Mouse (Mus musculus): ENCODE data around the gene Uck2. TPM values are rescaled to one million over a fixed set of nuclear protein-coding genes. Genes with fewer than 3 reads are reported as not detected.

Gene Uck2
- polyA plus RNA-seq, 1 experiment from 2014 or later: 54.8 TPM

DNA sequence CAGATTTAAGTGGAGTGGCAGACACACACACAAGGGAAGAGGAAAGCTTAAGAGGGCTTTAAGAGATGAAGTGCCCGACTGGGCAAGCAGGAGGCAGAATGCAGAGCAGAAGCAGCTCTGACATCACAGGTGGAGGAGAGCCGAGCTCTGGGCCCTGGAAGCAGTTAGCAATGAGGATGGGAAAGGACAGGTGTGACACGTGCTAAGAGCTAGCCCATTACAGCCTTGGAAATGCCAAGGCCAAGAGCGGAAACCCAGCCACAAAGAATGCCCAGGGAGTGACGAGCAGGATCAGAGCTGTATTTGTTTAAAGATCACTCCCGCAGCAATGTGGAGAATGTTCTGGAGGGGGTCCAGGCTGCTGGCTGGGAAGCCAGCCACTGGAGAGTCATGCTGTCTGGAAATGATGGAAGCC is 15.3 kb downstream of the Uck2 start:
- Histone ChIP-seq H3K4me2 (ENCODE audit: low read depth, low read length) (peak overlapping the region; percentile 54), H3K36me3 (ENCODE audit: control insufficient read depth, insufficient read depth, low read length) (no peaks in the 10 kb centered on the region), H3K27me3 (replicated peaks; ENCODE audit: control insufficient read depth, insufficient read depth, low read length) (no peaks in the 10 kb centered on the region), H3K9ac (ENCODE audit: low read depth, low read length) (peak overlapping the region; percentile 2; the same call in 1 of the 2 replicates), H3K9me3 (ENCODE audit: control insufficient read depth, low read length) (no peaks in the 10 kb centered on the region), H3K4me3 (ENCODE audit: low read depth, low read length) (peak overlapping the region; percentile 16; the same call in 1 of the 2 replicates), H3K27ac (replicated peaks; ENCODE audit: low read depth, low read length) (peak overlapping the region; percentile 75), H3K4me1 (ENCODE audit: control insufficient read depth, insufficient read depth, low read length) (peaks cover 39% of the 10 kb centered on the region)
- 5% methylated on average over 6 of the region's 6 CpGs for WGBS
- DNase-seq (ENCODE audit: low spot score) (peak; percentile 94), ATAC-seq (ENCODE audit: low read depth) (peak; percentile 76)

DNA sequence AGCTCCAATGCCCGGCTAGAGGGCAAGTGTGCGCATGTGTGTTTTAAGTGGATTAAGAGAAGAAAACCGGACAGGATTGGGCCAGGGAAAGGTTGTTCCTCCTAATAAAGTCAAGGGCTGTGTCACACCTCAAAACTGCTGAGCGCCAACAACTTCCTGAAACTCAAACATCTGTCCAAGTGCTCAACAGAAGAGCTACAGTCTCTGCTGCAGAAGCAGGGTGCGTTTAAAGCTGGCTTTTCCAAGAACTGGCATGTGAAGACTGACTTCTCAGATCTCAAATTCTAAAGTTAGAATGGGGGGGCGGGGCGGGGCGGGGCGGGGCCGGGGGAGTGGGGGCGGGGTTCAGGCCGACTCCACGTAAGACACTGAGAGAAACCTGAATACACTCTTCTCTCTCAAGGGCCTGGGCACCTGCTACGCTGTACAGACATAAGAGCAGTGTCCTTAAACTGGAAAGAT is 15.7 kb downstream of the Uck2 start:
- 23% methylated on average over 12 of the region's 14 CpGs for WGBS
- no peaks in the 10 kb centered on the region for H3K27me3 ChIP-seq (replicated peaks; ENCODE audit: control insufficient read depth, insufficient read depth, low read length)
- DNase-seq (ENCODE audit: low spot score): peak; percentile 69
- H3K4me2 ChIP-seq (ENCODE audit: low read depth, low read length): peak overlapping the region; percentile 54
- peak overlapping the region; percentile 75 for H3K27ac ChIP-seq (replicated peaks; ENCODE audit: low read depth, low read length)
- H3K9ac ChIP-seq (ENCODE audit: low read depth, low read length): peak overlapping the region; percentile 2; the same call in 1 of the 2 replicates
- H3K4me1 ChIP-seq (ENCODE audit: control insufficient read depth, insufficient read depth, low read length): peaks cover 39% of the 10 kb centered on the region
- H3K9me3 ChIP-seq (ENCODE audit: control insufficient read depth, low read length): no peaks in the 10 kb centered on the region
- no peak overlapping the region for H3K4me3 ChIP-seq (ENCODE audit: low read depth, low read length)
- peak; percentile 30 for ATAC-seq (ENCODE audit: low read depth)
- no peaks in the 10 kb centered on the region for H3K36me3 ChIP-seq (ENCODE audit: control insufficient read depth, insufficient read depth, low read length)

DNA sequence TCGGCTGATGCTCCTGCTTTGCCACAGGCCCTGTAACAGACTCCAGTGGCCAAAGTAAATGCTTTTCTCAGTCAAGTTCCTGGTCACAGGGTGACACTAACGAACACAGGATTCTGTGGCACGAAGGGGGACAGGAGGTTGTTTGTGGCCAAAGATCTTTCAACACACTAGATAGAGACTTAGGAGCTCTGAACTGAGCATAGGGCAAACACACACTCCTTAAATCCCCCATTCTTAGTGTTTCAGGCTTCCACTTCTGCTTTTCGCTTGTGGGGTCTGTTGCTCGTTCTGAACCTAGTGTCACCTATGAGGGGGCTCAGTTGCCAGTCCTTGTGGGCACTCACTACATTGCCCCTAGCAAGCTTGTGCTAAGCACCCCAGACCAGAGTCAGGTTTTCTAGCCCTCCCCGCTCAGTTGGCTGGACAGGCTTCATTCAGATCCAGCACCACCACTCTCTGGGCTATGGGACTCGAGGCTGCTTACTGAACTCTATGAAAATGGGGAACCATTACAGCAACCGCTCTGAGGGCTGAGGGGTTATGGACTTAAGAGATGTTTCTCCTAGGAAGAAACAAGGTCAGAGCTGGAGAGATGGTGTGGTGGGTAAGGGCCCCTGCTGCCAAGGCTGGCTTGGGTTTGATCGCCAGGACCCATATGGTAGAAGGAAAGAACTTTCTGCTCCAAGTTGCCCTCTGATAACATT is 16.6 kb downstream of the Uck2 start:
- Histone ChIP-seq H3K4me1 (ENCODE audit: control insufficient read depth, insufficient read depth, low read length) (peaks cover 36% of the 10 kb centered on the region), H3K4me2 (ENCODE audit: low read depth, low read length) (peak overlapping the region; percentile 54; the same call in 1 of the 2 replicates), H3K9me3 (ENCODE audit: control insufficient read depth, low read length) (no peaks in the 10 kb centered on the region), H3K36me3 (ENCODE audit: control insufficient read depth, insufficient read depth, low read length) (no peaks in the 10 kb centered on the region), H3K27ac (replicated peaks; ENCODE audit: low read depth, low read length) (peak overlapping the region; percentile 75; the same call in 1 of the 2 replicates), H3K9ac (ENCODE audit: low read depth, low read length) (peak overlapping the region; percentile 9; the same call in 1 of the 2 replicates), H3K27me3 (replicated peaks; ENCODE audit: control insufficient read depth, insufficient read depth, low read length) (no peaks in the 10 kb centered on the region), H3K4me3 (ENCODE audit: low read depth, low read length) (no peak overlapping the region)
- ATAC-seq (ENCODE audit: low read depth) (no peak), DNase-seq (ENCODE audit: low spot score) (no peak)
- 86% methylated on average over 9 of the region's 9 CpGs for WGBS

DNA sequence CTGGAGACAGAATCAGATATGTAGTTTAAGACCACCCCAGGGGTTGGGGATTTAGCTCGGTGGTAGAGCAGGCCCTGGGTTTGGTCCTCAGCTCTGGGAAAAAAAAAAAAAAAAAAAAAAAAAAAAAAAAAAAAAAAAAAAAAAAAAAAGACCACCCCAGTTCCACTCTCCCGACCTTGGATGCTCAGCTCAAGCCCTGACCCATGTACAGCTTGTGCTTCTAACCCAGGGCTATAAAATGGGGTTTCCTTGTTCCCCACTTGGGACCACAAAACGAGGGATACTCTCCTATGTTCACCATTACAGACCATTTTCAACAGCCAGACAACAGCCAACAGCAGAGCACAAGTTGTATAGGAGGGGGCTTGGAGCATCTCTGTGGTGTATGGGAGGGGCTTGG is 18.4 kb downstream of the Uck2 start:
- 75% methylated on average over 3 of the region's 3 CpGs for WGBS
- no peak overlapping the region for H3K9ac ChIP-seq (ENCODE audit: low read depth, low read length)

DNA sequence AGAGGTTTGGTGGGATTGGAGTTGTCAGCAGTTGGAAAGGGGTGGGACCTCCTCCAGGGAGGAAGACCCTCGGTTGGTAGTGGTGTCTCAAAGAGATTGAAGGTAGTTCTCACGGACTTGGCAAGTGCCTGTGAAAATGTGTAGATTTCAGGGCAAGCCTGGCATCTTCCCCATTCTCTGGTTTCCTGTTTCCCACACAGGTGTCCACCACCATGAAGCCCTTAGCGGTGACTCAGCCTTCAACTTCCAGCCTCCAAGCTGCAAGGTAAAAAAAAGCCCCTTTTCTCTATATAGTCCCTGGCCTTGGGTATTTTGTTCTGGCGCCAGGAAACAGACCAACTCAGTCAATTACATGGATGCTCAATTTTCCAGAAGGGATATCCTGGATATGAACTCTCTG is 19.8 kb downstream of the Uck2 start:
- Histone ChIP-seq H3K27me3 (replicated peaks; ENCODE audit: control insufficient read depth, insufficient read depth, low read length) (no peaks in the 10 kb centered on the region), H3K9me3 (ENCODE audit: control insufficient read depth, low read length) (no peaks in the 10 kb centered on the region), H3K4me3 (ENCODE audit: low read depth, low read length) (no peak overlapping the region), H3K27ac (replicated peaks; ENCODE audit: low read depth, low read length) (no peak overlapping the region), H3K4me2 (ENCODE audit: low read depth, low read length) (no peak overlapping the region), H3K36me3 (ENCODE audit: control insufficient read depth, insufficient read depth, low read length) (no peaks in the 10 kb centered on the region), H3K4me1 (ENCODE audit: control insufficient read depth, insufficient read depth, low read length) (peaks cover 25% of the 10 kb centered on the region), H3K9ac (ENCODE audit: low read depth, low read length) (no peak overlapping the region)
- 79% methylated on average over 4 of the region's 4 CpGs for WGBS
- ATAC-seq (ENCODE audit: low read depth) (no peak), DNase-seq (ENCODE audit: low spot score) (no peak)

More for the DNA sequence above, 18.4 kb downstream of the Uck2 start:
- H3K4me1 ChIP-seq (ENCODE audit: control insufficient read depth, insufficient read depth, low read length): peaks cover 39% of the 10 kb centered on the region
- no peaks in the 10 kb centered on the region for H3K36me3 ChIP-seq (ENCODE audit: control insufficient read depth, insufficient read depth, low read length)
- no peaks in the 10 kb centered on the region for H3K9me3 ChIP-seq (ENCODE audit: control insufficient read depth, low read length)
- no peak overlapping the region for H3K27ac ChIP-seq (replicated peaks; ENCODE audit: low read depth, low read length)
- no peak for ATAC-seq (ENCODE audit: low read depth)
- DNase-seq (ENCODE audit: low spot score): no peak
- no peak overlapping the region for H3K4me2 ChIP-seq (ENCODE audit: low read depth, low read length)
- H3K27me3 ChIP-seq (replicated peaks; ENCODE audit: control insufficient read depth, insufficient read depth, low read length): no peaks in the 10 kb centered on the region
- no peak overlapping the region for H3K4me3 ChIP-seq (ENCODE audit: low read depth, low read length)

DNA sequence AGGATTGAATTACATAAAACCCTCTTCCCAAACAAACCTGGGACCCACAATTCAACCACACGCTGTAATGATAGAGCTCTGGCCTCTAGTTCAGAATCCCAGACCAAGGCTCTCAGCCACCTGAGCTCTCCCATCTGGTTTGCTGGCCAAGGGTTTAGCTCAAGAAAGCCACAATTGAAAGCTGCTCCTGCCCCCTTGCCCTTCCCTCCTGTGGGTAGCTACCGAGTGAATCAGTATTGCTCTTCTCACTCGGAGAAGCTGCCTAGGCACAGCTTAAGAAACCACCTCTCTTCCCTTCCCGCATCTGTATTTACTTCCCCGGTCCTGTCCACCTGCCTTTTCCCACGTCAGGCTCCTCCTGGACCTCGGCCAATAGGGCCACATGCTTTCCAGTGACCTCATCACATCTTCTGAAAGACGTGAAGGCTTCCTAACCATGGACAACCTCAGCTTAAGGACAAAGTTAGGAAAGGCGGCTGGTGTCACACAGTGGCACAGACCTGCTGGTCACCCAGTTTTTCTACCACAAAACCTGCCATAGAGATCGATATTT is 22.6 kb downstream of the Uck2 start:
- peaks cover 8% of the 10 kb centered on the region for H3K4me1 ChIP-seq (ENCODE audit: control insufficient read depth, insufficient read depth, low read length)
- H3K4me2 ChIP-seq (ENCODE audit: low read depth, low read length): no peak overlapping the region
- H3K27ac ChIP-seq (replicated peaks; ENCODE audit: low read depth, low read length): no peak overlapping the region; the same call in 1 of the 2 replicates
- no peak overlapping the region for H3K9ac ChIP-seq (ENCODE audit: low read depth, low read length)
- WGBS: 57% methylated on average over 10 of the region's 10 CpGs
- DNase-seq (ENCODE audit: low spot score) (no peak), ATAC-seq (ENCODE audit: low read depth) (no peak)
- no peak overlapping the region for H3K4me3 ChIP-seq (ENCODE audit: low read depth, low read length)
- no peaks in the 10 kb centered on the region for H3K27me3 ChIP-seq (replicated peaks; ENCODE audit: control insufficient read depth, insufficient read depth, low read length)
- no peaks in the 10 kb centered on the region for H3K36me3 ChIP-seq (ENCODE audit: control insufficient read depth, insufficient read depth, low read length)
- no peaks in the 10 kb centered on the region for H3K9me3 ChIP-seq (ENCODE audit: control insufficient read depth, low read length)

DNA sequence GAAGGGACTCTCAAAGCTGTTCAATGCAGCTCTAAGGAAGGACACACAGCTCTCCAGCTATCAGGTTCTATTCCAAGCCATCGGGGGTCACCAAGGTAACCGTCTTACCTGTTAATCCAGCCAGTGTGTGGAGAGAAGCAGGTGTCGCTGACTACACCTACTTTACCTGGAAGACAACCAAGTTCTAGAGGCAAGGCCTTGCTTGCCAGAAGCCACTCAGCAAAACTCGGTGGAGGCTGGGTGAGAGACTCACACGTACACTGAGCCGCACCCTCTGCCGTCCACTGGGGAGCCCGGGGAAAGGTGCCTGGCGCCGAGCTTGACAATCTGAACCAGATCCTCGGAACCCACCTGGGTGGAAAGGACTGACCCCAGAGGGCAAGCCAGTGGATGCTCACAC is 23.4 kb downstream of the Uck2 start:
- no peak overlapping the region for H3K4me3 ChIP-seq (ENCODE audit: low read depth, low read length)
- WGBS: 81% methylated on average over 11 of the region's 11 CpGs
- H3K36me3 ChIP-seq (ENCODE audit: control insufficient read depth, insufficient read depth, low read length): no peaks in the 10 kb centered on the region
- no peak overlapping the region for H3K4me2 ChIP-seq (ENCODE audit: low read depth, low read length)
- peaks cover 8% of the 10 kb centered on the region for H3K4me1 ChIP-seq (ENCODE audit: control insufficient read depth, insufficient read depth, low read length)
- no peaks in the 10 kb centered on the region for H3K27me3 ChIP-seq (replicated peaks; ENCODE audit: control insufficient read depth, insufficient read depth, low read length)
- H3K9me3 ChIP-seq (ENCODE audit: control insufficient read depth, low read length): no peaks in the 10 kb centered on the region
- DNase-seq (ENCODE audit: low spot score) (peak; percentile 67), ATAC-seq (ENCODE audit: low read depth) (peak; percentile 28; the same call in 1 of the 2 replicates)
- no peak overlapping the region; the same call in 1 of the 2 replicates for H3K27ac ChIP-seq (replicated peaks; ENCODE audit: low read depth, low read length)
- H3K9ac ChIP-seq (ENCODE audit: low read depth, low read length): no peak overlapping the region

DNA sequence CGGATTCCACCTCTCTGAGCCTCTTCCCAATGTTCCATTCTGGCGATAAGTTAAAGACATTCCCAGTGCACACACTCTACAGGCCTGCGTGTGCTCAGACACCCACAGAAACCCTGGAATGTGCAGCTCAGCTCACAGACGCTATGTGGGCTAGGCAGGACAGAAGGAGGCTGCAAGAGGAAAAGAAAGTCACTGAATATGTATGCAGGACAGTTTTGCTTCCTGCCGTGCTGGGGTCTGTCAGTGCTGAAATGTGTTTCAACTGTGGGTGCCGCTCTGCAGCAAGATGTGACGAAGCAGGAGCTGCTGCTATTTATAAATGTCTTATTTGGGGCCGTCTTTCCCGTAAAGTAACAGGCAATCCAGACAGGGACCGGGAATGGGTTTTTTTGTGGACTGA is 25.4 kb downstream of the Uck2 start:
- H3K4me2 ChIP-seq (ENCODE audit: low read depth, low read length): no peak overlapping the region
- H3K36me3 ChIP-seq (ENCODE audit: control insufficient read depth, insufficient read depth, low read length): no peaks in the 10 kb centered on the region
- H3K4me1 ChIP-seq (ENCODE audit: control insufficient read depth, insufficient read depth, low read length): peaks cover 8% of the 10 kb centered on the region
- no peak overlapping the region for H3K9ac ChIP-seq (ENCODE audit: low read depth, low read length)
- H3K27me3 ChIP-seq (replicated peaks; ENCODE audit: control insufficient read depth, insufficient read depth, low read length): no peaks in the 10 kb centered on the region
- H3K9me3 ChIP-seq (ENCODE audit: control insufficient read depth, low read length): no peaks in the 10 kb centered on the region
- DNase-seq (ENCODE audit: low spot score) (no peak), ATAC-seq (ENCODE audit: low read depth) (no peak)
- H3K27ac ChIP-seq (replicated peaks; ENCODE audit: low read depth, low read length): no peak overlapping the region
- WGBS: 55% methylated on average over 10 of the region's 10 CpGs
- no peak overlapping the region for H3K4me3 ChIP-seq (ENCODE audit: low read depth, low read length)
